Mouse (Mus musculus): ENCODE results near the gene Tulp2. TPM values are rescaled to one million over a fixed set of nuclear protein-coding genes. Genes with fewer than 3 reads are reported as not detected.
A peak's percentile ranks its signal among the peaks of the same experiment; 100 is the strongest.

Tulp2 gene
- 1.4 and 1.8 TPM in 2 replicates for polyA plus RNA-seq (2015; fragmentation: Nextera tagmentation; extraction: Ambion mirVana)

GRCm38 (mm10) chr7:45481374-45481927 is at the start of gene Tulp2:
TSS of gene Tulp2 (plus strand) at chr7:45481877.
- H3K27me3 ChIP-seq (replicated peaks) = no peaks in the 10 kb centered on the region
- no peaks in the 10 kb centered on the region for H3K4me1 ChIP-seq
- no peak within 1 kb of the TSS for H3K4me2 ChIP-seq
- no peaks in the 10 kb centered on the region for H3K36me3 ChIP-seq
- no peak within 1 kb of the TSS for H3K4me3 ChIP-seq (replicated peaks)
- ATAC-seq (ENCODE audit: insufficient read depth, low FRiP score, low read depth) = peak; percentile 72
- H3K9ac ChIP-seq = no peak within 1 kb of the TSS
- WGBS = 59% methylated on average over 15 of the region's 15 CpGs
- H3K27ac ChIP-seq = no peak within 1 kb of the TSS
- H3K9me3 ChIP-seq = no peaks in the 10 kb centered on the region

GRCm38 (mm10) chr7:45433835-45434202 is 47.9 kb upstream of the Tulp2 start:
- H3K36me3 ChIP-seq = peaks cover 20% of the 10 kb centered on the region
- H3K9me3 ChIP-seq = no peaks in the 10 kb centered on the region
- H3K27ac ChIP-seq = peak overlapping the region; percentile 89
- peak overlapping the region; percentile 85 for H3K4me2 ChIP-seq
- H3K27me3 ChIP-seq (replicated peaks) = no peaks in the 10 kb centered on the region
- no peak for ATAC-seq (ENCODE audit: insufficient read depth, low FRiP score, low read depth)
- H3K4me3 ChIP-seq (replicated peaks) = peak overlapping the region; percentile 89
- WGBS = 2% methylated on average over 7 of the region's 7 CpGs
- H3K4me1 ChIP-seq = peaks cover 39% of the 10 kb centered on the region
- peak overlapping the region; percentile 85 for H3K9ac ChIP-seq

GRCm38 (mm10) chr7:45434203-45435015 is 47.3 kb upstream of the Tulp2 start, which contains the start of gene Gys1:
TSS of gene Gys1 (plus strand) at chr7:45434844.
- Histone ChIP-seq H3K9me3 (no peaks in the 10 kb centered on the region), H3K4me2 (peak within 1 kb of the TSS; percentile 85), H3K27ac (peak within 1 kb of the TSS; percentile 89), H3K9ac (peak within 1 kb of the TSS; percentile 85), H3K27me3 (replicated peaks) (no peaks in the 10 kb centered on the region), H3K4me1 (peaks cover 39% of the 10 kb centered on the region), H3K4me3 (replicated peaks) (peak within 1 kb of the TSS; percentile 89), H3K36me3 (peaks cover 16% of the 10 kb centered on the region)
- WGBS = under 1% methylated on average over 45 of the region's 45 CpGs
- peak; percentile 97 for ATAC-seq (ENCODE audit: insufficient read depth, low FRiP score, low read depth)

- 2% methylated on average over 16 of the region's 16 CpGs for WGBS
- no peaks in the 10 kb centered on the region for H3K9me3 ChIP-seq
- no peaks in the 10 kb centered on the region for H3K27me3 ChIP-seq (replicated peaks)
- no peak for ATAC-seq (ENCODE audit: insufficient read depth, low FRiP score, low read depth)
- peak overlapping the region; percentile 79 for H3K9ac ChIP-seq
- peak overlapping the region; percentile 89 for H3K4me3 ChIP-seq (replicated peaks)
- H3K4me2 ChIP-seq = peak overlapping the region; percentile 73
- peak overlapping the region; percentile 74 for H3K27ac ChIP-seq
- peaks cover 39% of the 10 kb centered on the region for H3K4me1 ChIP-seq
- H3K36me3 ChIP-seq = peaks cover 19% of the 10 kb centered on the region
Observed at GRCm38 (mm10) chr7:45435038-45435437, 46.6 kb upstream of the Tulp2 start.

GRCm38 (mm10) chr7:45436444-45436843 is 45.2 kb upstream of the Tulp2 start:
- Histone ChIP-seq H3K9me3 (no peaks in the 10 kb centered on the region), H3K4me3 (replicated peaks) (no peak overlapping the region), H3K4me1 (peaks cover 39% of the 10 kb centered on the region), H3K4me2 (0 out of 2 replicates have a peak overlapping the region, but pooled peaks have one; percentile 15), H3K27me3 (replicated peaks) (no peaks in the 10 kb centered on the region), H3K9ac (no peak overlapping the region), H3K36me3 (peaks cover 13% of the 10 kb centered on the region; the same call in 1 of the 2 replicates), H3K27ac (no peak overlapping the region)
- 89% methylated on average over 5 of the region's 5 CpGs for WGBS
- ATAC-seq (ENCODE audit: insufficient read depth, low FRiP score, low read depth) = no peak

GRCm38 (mm10) chr7:45437046-45437445 is 44.6 kb upstream of the Tulp2 start:
- peaks cover 10% of the 10 kb centered on the region; the same call in 1 of the 2 replicates for H3K36me3 ChIP-seq
- H3K9ac ChIP-seq = no peak overlapping the region
- H3K4me1 ChIP-seq = peaks cover 39% of the 10 kb centered on the region
- 42% methylated on average over 6 of the region's 6 CpGs for WGBS
- no peaks in the 10 kb centered on the region for H3K27me3 ChIP-seq (replicated peaks)
- no peak overlapping the region for H3K4me3 ChIP-seq (replicated peaks)
- ATAC-seq (ENCODE audit: insufficient read depth, low FRiP score, low read depth) = no peak
- no peaks in the 10 kb centered on the region for H3K9me3 ChIP-seq
- H3K4me2 ChIP-seq = no peak overlapping the region
- H3K27ac ChIP-seq = no peak overlapping the region

GRCm38 (mm10) chr7:45437521-45438276 is 44.0 kb upstream of the Tulp2 start, which contains the start of gene Ruvbl2:
TSS of gene Ruvbl2 (minus strand) at chr7:45438096.
- H3K36me3 ChIP-seq = peaks cover 10% of the 10 kb centered on the region; the same call in 1 of the 2 replicates
- 28% methylated on average over 19 of the region's 19 CpGs for WGBS
- H3K27ac ChIP-seq = no peak within 1 kb of the TSS
- H3K27me3 ChIP-seq (replicated peaks) = no peaks in the 10 kb centered on the region
- no peaks in the 10 kb centered on the region for H3K9me3 ChIP-seq
- H3K9ac ChIP-seq = no peak within 1 kb of the TSS
- peaks cover 37% of the 10 kb centered on the region for H3K4me1 ChIP-seq
- H3K4me2 ChIP-seq = peak within 1 kb of the TSS; percentile 21
- no peak within 1 kb of the TSS for H3K4me3 ChIP-seq (replicated peaks)
- no peak for ATAC-seq (ENCODE audit: insufficient read depth, low FRiP score, low read depth)

- Histone ChIP-seq H3K27ac (no peak overlapping the region), H3K27me3 (replicated peaks) (no peaks in the 10 kb centered on the region), H3K9ac (no peak overlapping the region), H3K4me3 (replicated peaks) (no peak overlapping the region), H3K4me2 (no peak overlapping the region), H3K36me3 (peaks cover 28% of the 10 kb centered on the region), H3K4me1 (0 out of 2 replicates have a peak, but pooled peaks cover 2% of the 10 kb centered on the region), H3K9me3 (no peaks in the 10 kb centered on the region)
- no peak for ATAC-seq (ENCODE audit: insufficient read depth, low FRiP score, low read depth)
- WGBS = 75% methylated on average over 22 of the region's 22 CpGs
Observed at GRCm38 (mm10) chr7:45443526-45444420, 37.9 kb upstream of the Tulp2 start.

- no peak overlapping the region for H3K27ac ChIP-seq
- no peak overlapping the region for H3K9ac ChIP-seq
- no peak for ATAC-seq (ENCODE audit: insufficient read depth, low FRiP score, low read depth)
- H3K4me2 ChIP-seq = no peak overlapping the region
- H3K36me3 ChIP-seq = peaks cover 30% of the 10 kb centered on the region; the same call in 1 of the 2 replicates
- 0 out of 2 replicates have a peak, but pooled peaks cover 2% of the 10 kb centered on the region for H3K4me1 ChIP-seq
- H3K27me3 ChIP-seq (replicated peaks) = no peaks in the 10 kb centered on the region
- H3K4me3 ChIP-seq (replicated peaks) = no peak overlapping the region
- H3K9me3 ChIP-seq = no peaks in the 10 kb centered on the region
Observed at GRCm38 (mm10) chr7:45446589-45446988, 35.1 kb upstream of the Tulp2 start.

- H3K4me2 ChIP-seq = no peak overlapping the region
- 0 out of 2 replicates have a peak, but pooled peaks cover 2% of the 10 kb centered on the region for H3K4me1 ChIP-seq
- H3K4me3 ChIP-seq (replicated peaks) = no peak overlapping the region
- no peaks in the 10 kb centered on the region for H3K27me3 ChIP-seq (replicated peaks)
- no peaks in the 10 kb centered on the region for H3K9me3 ChIP-seq
- H3K27ac ChIP-seq = no peak overlapping the region
- peaks cover 38% of the 10 kb centered on the region for H3K36me3 ChIP-seq
- 31% methylated on average over 11 of the region's 11 CpGs for WGBS
- H3K9ac ChIP-seq = no peak overlapping the region
- no peak for ATAC-seq (ENCODE audit: insufficient read depth, low FRiP score, low read depth)
Observed at GRCm38 (mm10) chr7:45447325-45447990, 34.2 kb upstream of the Tulp2 start.
